ENCODE assay signal across 12 mouse cellular contexts in genomic region chr14:43932991-43933390, GRCm38 (mm10). TPM values are rescaled to one million over a fixed set of nuclear protein-coding genes. Genes with fewer than 3 reads are reported as not detected.
DNase-seq lines count a peak whose midpoint lies in the region; ATAC-seq and TF ChIP-seq lines count a peak whose summit lies in the region.
"Not testable (repeated sequence)": the region's sequence is repeated elsewhere in the genome, so short reads cannot be mapped to it uniquely, and the experiment has no call there.
"Had no signal": no experiment of that assay in that cellular context is flagged by ENCODE, and none has a peak within 500 bp of the region (broad histone marks: within the 10 kb centered on the region; RNA-seq: fewer than 3 reads in every experiment).

No protein-coding gene starts in this region.

- not testable (repeated sequence) for H3K27ac ChIP-seq in gastrocnemius, adult 2 months; intestine, embryonic 14.5 days (ENCODE audit: low read depth); lung, postnatal 0 days (ENCODE audit: low read length)

- H3K9ac ChIP-seq in intestine, embryonic 14.5 days (ENCODE audit: low read length); lung, postnatal 0 days (replicated peaks; ENCODE audit: low read depth): not testable (repeated sequence)

- not testable (repeated sequence) for TF ChIP-seq EP300 in lung, postnatal 0 days (IDR thresholded peaks at IDR 0.05)

- intact Hi-C loops in gastrocnemius, adult 2 months (cut with DNase I) = not testable (repeated sequence)

- H3K4me3 ChIP-seq in gastrocnemius, adult 2 months; intestine, embryonic 14.5 days (ENCODE audit: low read depth, low read length); lung, postnatal 0 days (ENCODE audit: low read depth, low read length): not testable (repeated sequence)

- H3K9me3 ChIP-seq in intestine, embryonic 14.5 days (ENCODE audit: control insufficient read depth, low read length); lung, postnatal 0 days (ENCODE audit: low read length): not testable (repeated sequence)

- DNase-seq in NIH3T3 (ENCODE audit: low read depth) = peak; percentile 66
- DNase-seq in gastrocnemius, adult 2 months = peak; percentile 32
- peak; percentile 79 for DNase-seq in intestine, embryonic 14.5 days (ENCODE audit: low spot score)
- peak; percentile 3 to 15 for DNase-seq in layer of hippocampus, postnatal 36 days
- peak; percentile 49 for DNase-seq in lung, postnatal 0 days (ENCODE audit: low spot score)
- DNase-seq in right cerebral cortex, adult 18-20 months = peak; percentile 14
- DNase-seq in urinary bladder, postnatal 36 days (ENCODE audit: low spot score in 2 of 2) = peak; percentile 5 to 6

- not testable (repeated sequence) for H3K4me2 ChIP-seq in intestine, embryonic 14.5 days (ENCODE audit: low read length); lung, postnatal 0 days (replicated peaks; ENCODE audit: low read depth, low read length)

- peak; percentile 83 for ATAC-seq in common myeloid progenitor, adult 5-6 weeks (replicated peaks; ENCODE audit: low read depth, poor library complexity, severe bottlenecking)
- not testable (repeated sequence) for ATAC-seq in intestine, embryonic 14.5 days (replicated peaks; ENCODE audit: low FRiP score, low TSS enrichment, low read depth); lung, postnatal 0 days

- 24% methylated on average over 8 of the region's 8 CpGs for whole genome bisulfite sequencing in intestine, embryonic 14.5 days
- 18% methylated on average over 7 of the region's 8 CpGs for WGBS in lung, postnatal 0 days

- H3K27me3 ChIP-seq in intestine, embryonic 14.5 days (replicated peaks; ENCODE audit: control insufficient read depth, insufficient read depth, low read length); lung, postnatal 0 days (replicated peaks; ENCODE audit: insufficient read depth, low read length): not testable (repeated sequence)

- H3K4me1 ChIP-seq in intestine, embryonic 14.5 days (replicated peaks; ENCODE audit: control insufficient read depth, insufficient read depth, low read length); lung, postnatal 0 days (ENCODE audit: insufficient read depth, low read depth, low read length): not testable (repeated sequence)

- not testable (repeated sequence) for H3K36me3 ChIP-seq in intestine, embryonic 14.5 days (ENCODE audit: control insufficient read depth, insufficient read depth, low read length); lung, postnatal 0 days (ENCODE audit: insufficient read depth, low read length)

- peak; percentile 61 for TF ChIP-seq CTCF in gastrocnemius, adult 2 months (IDR thresholded peaks at IDR 0.05)
- peak; percentile 74 for TF ChIP-seq CTCF in lung, postnatal 0 days (IDR thresholded peaks at IDR 0.05)

RNA-seq across cellular contexts. Expression of gene Gm8113, which starts 7.8 kb away (rescaled TPM):
- total RNA-seq in common myeloid progenitor, adult 5-6 weeks (2017) = 8.5 and 9.1 TPM in 2 replicates
- total RNA-seq in gastrocnemius, adult 2 months (2021) = under 1 TPM in 1 of 2 experiments, not detected in 1; 0.18 TPM
- 20.5 and 21.7 TPM in 2 replicates for polyA plus RNA-seq in intestine, embryonic 14.5 days (2014; fragmentation: Nextera tagmentation; extraction: Ambion mirVana)
- total RNA-seq in layer of hippocampus, postnatal 36 days (2021) = under 1 TPM in 1 of 2 experiments, not detected in 1; 0.33 TPM
- 7.7 and 11.5 TPM in 2 replicates for polyA plus RNA-seq in lung, postnatal 0 days (2015; fragmentation: Nextera tagmentation; extraction: Ambion mirVana)

RNA-seq across cellular contexts. Expression of gene Ear10, which starts 9.6 kb away (rescaled TPM):
- not detected in 2 replicates for total RNA-seq in common myeloid progenitor, adult 5-6 weeks (2017)
- total RNA-seq in gastrocnemius, adult 2 months (2021) = not detected
- not detected in 2 replicates for polyA plus RNA-seq in intestine, embryonic 14.5 days (2014; fragmentation: Nextera tagmentation; extraction: Ambion mirVana)
- not detected for total RNA-seq in layer of hippocampus, postnatal 36 days (2021)
- polyA plus RNA-seq in lung, postnatal 0 days (2015; fragmentation: Nextera tagmentation; extraction: Ambion mirVana) = not detected in 2 replicates
- total RNA-seq: adrenal gland, adult 8-10 months; left cerebral cortex, adult 8-10 months had no signal
- polyA plus RNA-seq: embryonic facial prominence, embryonic 15.5 days; heart, embryonic 12.5 days had no signal

RNA-seq across cellular contexts. Expression of gene Ang5, which starts 23.9 kb away (rescaled TPM):
- not detected in 2 replicates for total RNA-seq in common myeloid progenitor, adult 5-6 weeks (2017)
- total RNA-seq in gastrocnemius, adult 2 months (2021) = not detected
- polyA plus RNA-seq in intestine, embryonic 14.5 days (2014; fragmentation: Nextera tagmentation; extraction: Ambion mirVana) = not detected in 2 replicates
- not detected for total RNA-seq in layer of hippocampus, postnatal 36 days (2021)
- not detected in 2 replicates for polyA plus RNA-seq in lung, postnatal 0 days (2015; fragmentation: Nextera tagmentation; extraction: Ambion mirVana)
- total RNA-seq: adrenal gland, adult 8-10 months; left cerebral cortex, adult 8-10 months had no signal
- polyA plus RNA-seq: embryonic facial prominence, embryonic 15.5 days; heart, embryonic 12.5 days had no signal

RNA-seq across cellular contexts. Expression of gene Ear1, which starts 57.7 kb away (rescaled TPM):
- total RNA-seq in common myeloid progenitor, adult 5-6 weeks (2017) = 0.18 TPM in 1 of 2 replicates, not detected in the other
- total RNA-seq in gastrocnemius, adult 2 months (2021) = not detected
- polyA plus RNA-seq in intestine, embryonic 14.5 days (2014; fragmentation: Nextera tagmentation; extraction: Ambion mirVana) = not detected in 2 replicates
- total RNA-seq in layer of hippocampus, postnatal 36 days (2021) = not detected
- polyA plus RNA-seq in lung, postnatal 0 days (2015; fragmentation: Nextera tagmentation; extraction: Ambion mirVana) = 12.5 and 14.2 TPM in 2 replicates
- total RNA-seq: adrenal gland, adult 8-10 months; left cerebral cortex, adult 8-10 months had no signal

Comparison
In these comparisons a context has a peak if more than half of its experiments do, and no peak if none do; other contexts are left out.
1. DNase-seq: peak in every context shown above with its lines; median percentile 79 in intestine, embryonic 14.5 days; 66 in NIH3T3; 49 in lung, postnatal 0 days; 32 in gastrocnemius, adult 2 months; 14 in right cerebral cortex, adult 18-20 months; 9 in layer of hippocampus, postnatal 36 days; 6 in urinary bladder, postnatal 36 days.